Mouse (Mus musculus): ENCODE results near the gene Wbp2nl. TPM values are rescaled to one million over a fixed set of nuclear protein-coding genes. Genes with fewer than 3 reads are reported as not detected.

Wbp2nl gene
- total and polyA plus RNA-seq, 3 experiments: not detected

- TF ChIP-seq CTCF (conservative IDR thresholded peaks at IDR 0.05 in 1 of 2, IDR thresholded peaks at IDR 0.05 in 1 of 2; ENCODE audit: low read depth in 2 of 2, low read length in 2 of 2) (no peak), POLR2AphosphoS2 (IDR thresholded peaks at IDR 0.05; ENCODE audit: low read depth, low read length) (no peak), IRF4 (IDR thresholded peaks at IDR 0.05; ENCODE audit: low read depth, low read length) (0 out of 2 replicates have a peak, but pooled peaks have one; percentile 13), HCFC1 (IDR thresholded peaks at IDR 0.05; ENCODE audit: low read depth, low read length) (peak; percentile 9; the same call in 1 of the 2 replicates), ETS1 (conservative IDR thresholded peaks at IDR 0.05; ENCODE audit: low read depth, low read length) (no peak)
Observed at GRCm38 (mm10) chr15:82338593-82339112, 39.9 kb downstream of the Wbp2nl start, which contains the start of the genes Naga, Pheta2 and Smdt1 (continued).

GRCm38 (mm10) chr15:82339150-82339549, 40.4 kb downstream of the Wbp2nl start:
- dilution Hi-C loops (cut with MboI; ENCODE audit: extremely low pct_ligation_motif_present, extremely low pct_unique_long_range_greater_than_20kb, low sequenced_read_pairs) (no loop called here), in situ Hi-C loops (cut with MboI; ENCODE audit: low pct_ligation_motif_present, low pct_unique_long_range_greater_than_20kb, low sequenced_read_pairs) (no loop called here)
- H3K4me2 ChIP-seq (ENCODE audit: insufficient read depth, low read depth, poor library complexity, severe bottlenecking): peak overlapping the region; percentile 79
- peak overlapping the region; percentile 34 to 78 (median 71) for H3K4me3 ChIP-seq (replicated peaks in 1 of 3; ENCODE audit: low read depth in 2 of 3, low read length in 2 of 3, poor library complexity in 1 of 3)
- peaks cover 22 to 30% of the 10 kb centered on the region in 2 experiments for H3K36me3 ChIP-seq (replicated peaks in 1 of 2; ENCODE audit: control insufficient read depth in 1 of 2, insufficient read depth in 1 of 2, low read length in 1 of 2)
- H3K9me3 ChIP-seq (replicated peaks; ENCODE audit: low read length): no peaks in the 10 kb centered on the region
- H3K4me1 ChIP-seq (ENCODE audit: control insufficient read depth in 1 of 2, insufficient read depth in 2 of 2): peaks cover 4 to 9% of the 10 kb centered on the region in 2 experiments; a peak in 3 of 4 replicates
- H3K27ac ChIP-seq (ENCODE audit: insufficient read depth, low read depth): no peak overlapping the region
- no peaks in the 10 kb centered on the region for H3K79me2 ChIP-seq (replicated peaks; ENCODE audit: control insufficient read depth, extremely low read depth, insufficient read depth, poor library complexity, severe bottlenecking)
- peaks cover 27% of the 10 kb centered on the region for H3K27me3 ChIP-seq (replicated peaks)
- DNase-seq (ENCODE audit: extremely low read depth): no peak
- no peak for TF ChIP-seq GABPA (IDR thresholded peaks at IDR 0.05; ENCODE audit: insufficient replicate concordance, low read depth, low read length)
- H3K9ac ChIP-seq (ENCODE audit: insufficient read depth, low read depth): 0 out of 2 replicates have a peak overlapping the region, but pooled peaks have one; percentile 1

DNA sequence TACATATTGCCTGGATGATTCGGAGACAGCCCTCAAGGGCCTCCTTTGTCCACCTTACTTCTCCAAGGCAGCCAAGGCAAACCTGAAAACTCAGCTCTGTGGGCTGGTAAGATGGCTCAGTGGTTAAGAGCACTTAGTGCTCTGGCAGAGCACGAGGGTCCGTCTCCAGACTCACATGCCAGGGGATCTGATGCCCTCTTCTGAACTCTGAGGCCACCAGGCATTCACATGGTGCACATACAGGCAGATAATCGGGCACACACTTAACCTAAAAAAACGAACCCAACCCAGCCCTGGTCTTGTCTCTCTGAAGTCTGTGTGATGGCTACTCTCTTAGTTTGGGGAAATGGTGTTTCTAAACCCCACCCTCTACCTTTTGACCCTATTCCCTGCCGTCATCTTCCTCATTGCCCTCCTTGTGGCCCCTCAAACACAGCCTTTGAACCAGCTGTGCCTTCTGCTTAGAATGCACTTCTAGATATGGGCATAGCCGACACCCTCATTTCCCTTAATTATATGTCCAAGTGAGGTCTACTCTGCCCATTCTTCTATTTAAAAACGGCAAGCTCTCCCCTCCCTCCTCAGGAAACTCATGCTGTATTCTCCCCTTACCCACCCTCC, 41.0 kb downstream of the Wbp2nl start:
- H3K9ac ChIP-seq (ENCODE audit: insufficient read depth, low read depth): no peak overlapping the region
- in situ Hi-C loops (cut with MboI; ENCODE audit: low pct_ligation_motif_present, low pct_unique_long_range_greater_than_20kb, low sequenced_read_pairs): no loop called here
- H3K27me3 ChIP-seq (replicated peaks): peaks cover 27% of the 10 kb centered on the region
- peaks cover 4 to 9% of the 10 kb centered on the region in 2 experiments; a peak in 3 of 4 replicates for H3K4me1 ChIP-seq (ENCODE audit: control insufficient read depth in 1 of 2, insufficient read depth in 2 of 2)
- no peak for TF ChIP-seq CHD1 (IDR thresholded peaks at IDR 0.05; ENCODE audit: low read depth, low read length)
- no peak for TF ChIP-seq CTCF (conservative IDR thresholded peaks at IDR 0.05 in 1 of 2, IDR thresholded peaks at IDR 0.05 in 1 of 2; ENCODE audit: low read depth in 2 of 2, low read length in 2 of 2)
- TF ChIP-seq NRF1 (IDR thresholded peaks at IDR 0.05; ENCODE audit: low read depth, low read length): no peak
- TF ChIP-seq MYC (IDR thresholded peaks at IDR 0.05; ENCODE audit: low read depth, low read length): no peak
- no peak for TF ChIP-seq MEF2A (IDR thresholded peaks at IDR 0.05; ENCODE audit: borderline replicate concordance, low read depth, low read length)
- no peak for TF ChIP-seq RAD21 (IDR thresholded peaks at IDR 0.05; ENCODE audit: low read depth, low read length)
- TF ChIP-seq JUN (IDR thresholded peaks at IDR 0.05; ENCODE audit: insufficient read depth, low read depth, low read length): no peak
- TF ChIP-seq IRF4 (IDR thresholded peaks at IDR 0.05; ENCODE audit: low read depth, low read length): no peak
- TF ChIP-seq KAT2A (IDR thresholded peaks at IDR 0.05; ENCODE audit: insufficient replicate concordance, low read length): no peak
- no peak for TF ChIP-seq TBP (conservative IDR thresholded peaks at IDR 0.05; ENCODE audit: low read depth, low read length)
- no peak for TF ChIP-seq EP300 (IDR thresholded peaks at IDR 0.05; ENCODE audit: low read length)
- no peak for TF ChIP-seq PAX5 (IDR thresholded peaks at IDR 0.05; ENCODE audit: low read length)
- no peak for TF ChIP-seq USF1 (IDR thresholded peaks at IDR 0.05; ENCODE audit: low read depth, low read length)
- no peak for TF ChIP-seq ELF1 (IDR thresholded peaks at IDR 0.05; ENCODE audit: low read depth, low read length)
- no peak for TF ChIP-seq ETS1 (conservative IDR thresholded peaks at IDR 0.05; ENCODE audit: low read depth, low read length)
- TF ChIP-seq ZKSCAN1 (IDR thresholded peaks at IDR 0.05; ENCODE audit: borderline replicate concordance, low read depth, low read length): no peak
- dilution Hi-C loops (cut with MboI; ENCODE audit: extremely low pct_ligation_motif_present, extremely low pct_unique_long_range_greater_than_20kb, low sequenced_read_pairs): no loop called here
- no peak for DNase-seq (ENCODE audit: extremely low read depth)
- no peaks in the 10 kb centered on the region for H3K9me3 ChIP-seq (replicated peaks; ENCODE audit: low read length)
- no peak overlapping the region for H3K4me2 ChIP-seq (ENCODE audit: insufficient read depth, low read depth, poor library complexity, severe bottlenecking)
- H3K36me3 ChIP-seq (replicated peaks in 1 of 2; ENCODE audit: control insufficient read depth in 1 of 2, insufficient read depth in 1 of 2, low read length in 1 of 2): peaks cover 16 to 24% of the 10 kb centered on the region in 2 experiments
- no peak overlapping the region for H3K4me3 ChIP-seq (replicated peaks in 1 of 3; ENCODE audit: low read depth in 2 of 3, low read length in 2 of 3, poor library complexity in 1 of 3)
- no peaks in the 10 kb centered on the region for H3K79me2 ChIP-seq (replicated peaks; ENCODE audit: control insufficient read depth, extremely low read depth, insufficient read depth, poor library complexity, severe bottlenecking)
- no peak overlapping the region for H3K27ac ChIP-seq (ENCODE audit: insufficient read depth, low read depth)
